Mouse (Mus musculus): ENCODE results near the gene Ttll5.

GRCm38 (mm10) chr12:85926897-85927296 lies 102.4 kb downstream of the Ttll5 start:
- TF ChIP-seq CTCF (IDR thresholded peaks at IDR 0.05; ENCODE audit: borderline replicate concordance, extremely low read depth, insufficient read depth, insufficient read length) (no peak), POLR2A (IDR thresholded peaks at IDR 0.05; ENCODE audit: borderline replicate concordance, extremely low read depth, insufficient read depth, insufficient read length, poor library complexity, severe bottlenecking) (no peak)

Measured in brain, embryonic 14.5 days (tissue).